8 mouse cellular contexts compared by ENCODE assay signal in genomic region chr11:54002147-54002760, GRCm38 (mm10). TPM values are rescaled to one million over a fixed set of nuclear protein-coding genes. Genes with fewer than 3 reads are reported as not detected.
DNase-seq lines count a peak whose midpoint lies in the region; TF ChIP-seq lines count a peak whose summit lies in the region.
"Had no signal": no experiment of that assay in that cellular context is flagged by ENCODE, and none has a peak within 500 bp of the region (broad histone marks: within the 10 kb centered on the region; RNA-seq: fewer than 3 reads in every experiment).

No protein-coding gene starts in this region.

- peaks cover 5% of the 10 kb centered on the region for H3K27me3 ChIP-seq in E14TG2a.4 (ENCODE audit: insufficient read depth, low read length)

- peak; percentile 46 for DNase-seq in R1 (ENCODE audit: low read depth, low spot score)
- DNase-seq in cerebellum, postnatal 4 days (ENCODE audit: low spot score in 2 of 2) = peak; percentile 39 to 70
- DNase-seq in gastrocnemius, postnatal 36 days = peak; percentile 46 to 53
- peak; percentile 52 to 72 for DNase-seq in layer of hippocampus, adult 8-10 months (ENCODE audit: low spot score in 2 of 2)
- peak; percentile 72 for DNase-seq in lung, postnatal 36 days
- DNase-seq in right cerebral cortex, postnatal 36 days (ENCODE audit: low spot score in 2 of 2) = peak; percentile 37 to 47

- no peaks in the 10 kb centered on the region for H3K36me3 ChIP-seq in E14TG2a.4 (ENCODE audit: insufficient read depth, low read length)
- H3K36me3 ChIP-seq: limb, embryonic 15.5 days had no signal

- H3K4me3 ChIP-seq in E14TG2a.4 (replicated peaks; ENCODE audit: low read length) = no peak overlapping the region
- H3K4me3 ChIP-seq: limb, embryonic 15.5 days had no signal

- no peaks in the 10 kb centered on the region for H3K9me3 ChIP-seq in E14TG2a.4 (ENCODE audit: low read length)
- H3K9me3 ChIP-seq: limb, embryonic 15.5 days had no signal

- no peaks in the 10 kb centered on the region; the same call in 1 of the 2 replicates for H3K4me1 ChIP-seq in E14TG2a.4 (replicated peaks; ENCODE audit: low read depth, low read length)

- TF ChIP-seq CTCF in E14TG2a.4 (conservative IDR thresholded peaks at IDR 0.05; ENCODE audit: low read length) = peak; percentile 38

- intact Hi-C loops in gastrocnemius, postnatal 36 days (cut with DNase I) = loop anchor here (1.0 to 5.0 kb wide), 4 partner anchors 52 to 255 kb away; no protein-coding TSS in a partner anchor

RNA-seq across cellular contexts. Expression of gene Slc22a21, which starts 22.1 kb away (rescaled TPM):
- under 1 TPM; 0.67 to 0.99 TPM for total RNA-seq in gastrocnemius, postnatal 36 days (2021)
- 1 to 10 TPM; 1.1 to 2.4 (median 1.5) TPM for total RNA-seq in layer of hippocampus, adult 8-10 months (2022)

RNA-seq across cellular contexts. Expression of gene Slc22a4, which starts 25.6 kb away (rescaled TPM):
- total RNA-seq in gastrocnemius, postnatal 36 days (2021) = 1 to 10 TPM; 2.1 to 2.8 TPM
- 10 to 100 TPM in 1 of 4 experiments, 1 to 10 TPM in 3; 7.8 to 14.1 (median 8.4) TPM for total RNA-seq in layer of hippocampus, adult 8-10 months (2022)
